Mouse (Mus musculus) limb, embryonic 12.5 days (tissue): ENCODE data around the gene Ubc. TPM values are rescaled to one million over a fixed set of nuclear protein-coding genes. Genes with fewer than 3 reads are reported as not detected.

Source experiments
- ATAC-seq: fragments of 200-750 bp; cut with Nextera tagmentation; 2 replicates; pipeline ENCODE4 v1.8.0; 2017; ENCODE audit warnings: low read depth, moderate TSS enrichment; ENCODE audit not compliant: insufficient number of reproducible peaks, insufficient read depth, low FRiP score, low TSS enrichment
- H3K27ac ChIP-seq: fragments of 300-500 bp; sonication (generic); 2 replicates; pipeline ENCODE4 v1.5.1; 2016; ENCODE audit warnings: mild to moderate bottlenecking, moderate library complexity
- H3K27me3 ChIP-seq: fragments of 300-500 bp; sonication (generic); 2 replicates; pipeline ENCODE4 v1.6.1; 2016; ENCODE audit warnings: mild to moderate bottlenecking, moderate library complexity
- H3K36me3 ChIP-seq: fragments of 300-500 bp; sonication (generic); 2 replicates; pipeline ENCODE4 v1.6.1; 2016; ENCODE audit warnings: mild to moderate bottlenecking, moderate library complexity
- H3K4me1 ChIP-seq: fragments of 300-500 bp; sonication (generic); replicated peaks from 2 replicates; pipeline ENCODE4 v1.6.1; 2016
- H3K4me2 ChIP-seq: fragments of 300-500 bp; sonication (generic); 2 replicates; pipeline ENCODE4 v1.6.1; 2016; ENCODE audit warnings: mild to moderate bottlenecking, moderate library complexity
- H3K4me3 ChIP-seq: fragments of 300-500 bp; sonication (generic); replicated peaks from 2 replicates; pipeline ENCODE4 v1.5.1; 2016; ENCODE audit warnings: mild to moderate bottlenecking
- H3K9ac ChIP-seq: fragments of 300-500 bp; sonication (generic); replicated peaks from 2 replicates; pipeline ENCODE4 v1.6.1; 2016; ENCODE audit warnings: mild to moderate bottlenecking, moderate library complexity
- H3K9me3 ChIP-seq: fragments of 300-500 bp; sonication (generic); 2 replicates; pipeline ENCODE4 v1.6.1; 2016; ENCODE audit warnings: mild to moderate bottlenecking, moderate library complexity
- WGBS: fragments of 180-500 bp; shearing (Covaris S2); methylation state at CpG from one replicate; pipeline ENCODE4 v1.1.7; 2016; 5-methylcytosine and 5-hydroxymethylcytosine counted together
- polyA plus RNA-seq: library from polyadenylated mRNA; unstranded; fragments of >200 nt; fragmentation: Nextera tagmentation; extraction: Ambion mirVana; gene quantifications from 2 replicates; pipeline ENCODE4 v1.2.1, GENCODE M21; 2016

Ubc gene
- polyA plus RNA-seq, 1 experiment from 2014 or later = 1,024 TPM

DNA sequence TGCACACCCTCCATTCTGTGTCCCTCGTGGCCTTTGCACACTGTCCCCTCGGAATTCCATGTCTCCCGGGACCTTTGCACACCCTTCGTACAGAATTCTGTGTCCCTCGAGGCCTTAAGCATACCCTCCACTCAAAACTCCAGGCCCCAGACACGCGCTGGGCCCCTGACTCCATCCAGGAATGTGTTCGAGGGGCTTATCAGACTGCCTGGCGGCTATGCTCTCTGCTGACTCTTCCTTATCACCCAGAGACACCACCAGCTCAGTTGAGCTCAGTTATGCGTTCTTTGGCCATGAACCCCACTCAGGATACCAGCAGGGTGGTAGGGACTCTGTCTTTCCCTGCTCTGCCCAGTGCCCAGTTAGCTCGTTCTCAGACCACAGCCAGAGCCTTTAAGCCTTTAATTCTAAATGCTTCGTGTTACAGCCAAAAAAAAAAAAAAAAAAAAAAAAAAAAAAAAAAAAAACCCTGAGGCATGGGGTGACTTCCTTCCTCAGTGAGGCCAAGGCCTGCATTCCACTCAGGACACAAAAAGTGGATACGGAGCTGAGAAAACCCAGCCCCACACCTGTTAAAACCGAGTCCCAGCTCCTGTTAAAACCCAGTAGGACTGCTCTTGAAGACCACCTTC is 48.4 kb downstream of the Ubc start:
- ATAC-seq = no peak; the same call in 1 of the 2 replicates
- Histone ChIP-seq H3K27ac (no peak overlapping the region), H3K9me3 (no peaks in the 10 kb centered on the region), H3K4me1 (peaks cover 28% of the 10 kb centered on the region), H3K4me2 (peak overlapping the region; percentile 96), H3K9ac (no peak overlapping the region), H3K36me3 (no peaks in the 10 kb centered on the region), H3K4me3 (peak overlapping the region; percentile 76), H3K27me3 (peaks cover 10% of the 10 kb centered on the region)
- 52% methylated on average over 14 of the region's 14 CpGs for WGBS

DNA sequence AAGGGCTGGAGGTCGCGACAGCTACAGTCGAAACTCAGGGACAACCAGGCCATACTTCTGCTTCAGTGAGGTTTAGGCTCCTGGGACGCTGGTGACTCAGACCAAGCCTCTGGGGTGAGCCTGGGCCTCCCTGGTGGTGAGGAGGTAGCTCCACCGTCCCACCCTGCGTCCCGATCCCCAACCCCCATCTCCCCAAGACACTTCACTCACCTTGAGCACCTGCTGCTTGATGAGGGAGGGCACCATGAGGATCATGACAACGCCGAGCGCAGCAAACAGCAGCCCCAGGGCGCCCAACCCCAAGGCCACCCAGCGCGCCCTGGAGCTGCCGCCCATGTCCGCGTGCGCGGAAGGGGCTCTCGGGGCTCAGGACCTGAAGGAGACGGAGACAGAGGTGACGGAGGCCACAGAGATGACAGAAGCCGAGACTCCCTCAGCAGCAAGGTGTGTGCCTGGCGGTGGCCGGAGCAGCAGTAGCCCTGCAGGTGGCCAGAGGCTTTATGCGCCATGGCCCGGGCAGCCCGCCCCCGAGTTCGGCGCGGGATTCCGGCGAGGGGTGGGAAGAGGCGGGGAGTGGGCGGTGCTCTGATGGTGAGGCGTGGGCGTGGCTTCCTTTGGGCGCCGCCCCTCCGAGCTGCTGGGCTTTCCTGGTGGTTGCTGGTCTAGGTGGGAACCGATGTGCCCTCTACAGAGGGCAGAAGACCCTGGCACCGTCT is 49.3 kb downstream of the Ubc start, which contains the start of gene Scarb1:
TSS of gene Scarb1 (minus strand) at position 548 of the 716 bp plus-strand sequence.
- no peak within 1 kb of the TSS for H3K27ac ChIP-seq
- ATAC-seq = peak; percentile 73

DNA sequence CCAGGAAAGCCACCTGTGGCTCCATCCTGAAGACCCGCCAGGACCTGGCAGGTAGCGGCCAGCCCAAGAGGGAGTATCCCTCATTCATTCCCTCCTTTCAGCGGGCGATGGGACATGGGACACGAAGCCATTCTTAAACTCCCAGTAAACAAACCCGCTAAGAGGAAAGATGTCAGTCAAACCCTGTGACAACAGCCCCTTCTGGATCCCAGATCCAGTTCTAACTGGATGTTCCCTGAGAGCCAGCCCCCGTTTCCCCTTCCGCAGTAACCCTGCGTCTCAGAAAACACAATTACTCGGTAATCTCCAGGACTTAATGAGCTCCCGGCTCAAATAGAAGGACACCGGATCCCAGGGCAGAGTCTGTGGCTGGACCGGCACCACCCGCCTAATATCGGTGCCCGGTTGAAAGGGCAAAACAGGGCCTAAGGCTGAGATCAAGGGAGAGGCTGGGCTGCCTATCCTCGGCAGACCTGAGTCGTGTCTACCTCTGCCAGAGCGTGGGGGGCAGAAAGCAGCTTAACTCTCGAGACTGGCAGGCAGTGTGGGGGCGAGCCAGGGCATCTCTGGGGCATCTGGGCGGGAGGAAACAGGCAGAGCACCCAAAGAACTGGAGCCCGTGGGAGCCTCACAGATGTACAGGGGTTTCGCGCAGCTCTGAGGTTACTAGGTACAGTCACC is 50.0 kb downstream of the Ubc start:
- Histone ChIP-seq H3K4me3 (peak overlapping the region; percentile 76), H3K27ac (no peak overlapping the region), H3K36me3 (no peaks in the 10 kb centered on the region), H3K9ac (peak overlapping the region; percentile 76), H3K27me3 (peaks cover 10% of the 10 kb centered on the region), H3K4me2 (peak overlapping the region; percentile 96), H3K9me3 (no peaks in the 10 kb centered on the region), H3K4me1 (peaks cover 28% of the 10 kb centered on the region)
- 0 out of 2 replicates have a peak, but pooled peaks have one; percentile 6 for ATAC-seq
- WGBS = 3% methylated on average over 25 of the region's 25 CpGs

More for the DNA sequence above, 49.3 kb downstream of the Ubc start, which contains the start of gene Scarb1:
- no peaks in the 10 kb centered on the region for H3K9me3 ChIP-seq
- no peaks in the 10 kb centered on the region for H3K36me3 ChIP-seq
- peaks cover 28% of the 10 kb centered on the region for H3K4me1 ChIP-seq
- peak within 1 kb of the TSS; percentile 76 for H3K4me3 ChIP-seq
- peaks cover 10% of the 10 kb centered on the region for H3K27me3 ChIP-seq
- peak within 1 kb of the TSS; percentile 96 for H3K4me2 ChIP-seq
- H3K9ac ChIP-seq = peak within 1 kb of the TSS; percentile 76
- WGBS = under 1% methylated on average over 42 of the region's 42 CpGs

DNA sequence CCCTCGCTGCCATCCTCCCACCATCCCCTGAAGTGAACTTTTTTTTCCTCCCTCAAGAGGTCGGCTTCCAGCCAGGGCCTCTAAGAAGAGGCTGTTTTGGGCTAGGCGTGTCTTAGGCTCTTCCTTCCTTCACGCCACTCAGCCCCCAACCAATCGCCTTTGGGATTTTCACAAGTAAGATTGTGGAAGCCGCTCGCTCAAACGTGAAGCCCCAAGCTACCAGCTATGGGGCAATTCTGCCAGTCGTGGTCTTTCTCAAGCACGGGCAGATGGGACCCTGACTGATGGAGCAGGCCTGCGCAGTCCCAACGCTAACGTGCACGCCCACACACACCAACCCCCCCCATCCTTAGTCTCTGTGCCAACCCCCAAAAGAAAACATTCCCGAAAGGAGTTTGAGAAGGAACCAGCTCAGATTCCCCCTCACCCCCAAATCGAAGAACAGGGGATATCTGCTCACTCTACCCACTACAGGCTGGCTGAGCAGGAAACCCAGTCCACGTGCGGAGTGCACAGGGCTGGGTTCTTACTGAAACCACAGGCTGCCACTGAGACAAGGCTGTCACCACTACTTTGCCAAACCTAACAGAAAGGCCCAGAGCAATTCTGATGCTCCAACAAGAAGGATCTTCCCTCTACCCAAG is 50.8 kb downstream of the Ubc start:
- peak overlapping the region; percentile 96 for H3K4me2 ChIP-seq
- no peak overlapping the region for H3K27ac ChIP-seq
- H3K27me3 ChIP-seq = peaks cover 10% of the 10 kb centered on the region
- H3K36me3 ChIP-seq = no peaks in the 10 kb centered on the region
- H3K4me3 ChIP-seq = peak overlapping the region; percentile 76
- ATAC-seq = no peak
- 8% methylated on average over 18 of the region's 18 CpGs for WGBS
- peak overlapping the region; percentile 76 for H3K9ac ChIP-seq
- H3K4me1 ChIP-seq = peaks cover 28% of the 10 kb centered on the region
- H3K9me3 ChIP-seq = no peaks in the 10 kb centered on the region

DNA sequence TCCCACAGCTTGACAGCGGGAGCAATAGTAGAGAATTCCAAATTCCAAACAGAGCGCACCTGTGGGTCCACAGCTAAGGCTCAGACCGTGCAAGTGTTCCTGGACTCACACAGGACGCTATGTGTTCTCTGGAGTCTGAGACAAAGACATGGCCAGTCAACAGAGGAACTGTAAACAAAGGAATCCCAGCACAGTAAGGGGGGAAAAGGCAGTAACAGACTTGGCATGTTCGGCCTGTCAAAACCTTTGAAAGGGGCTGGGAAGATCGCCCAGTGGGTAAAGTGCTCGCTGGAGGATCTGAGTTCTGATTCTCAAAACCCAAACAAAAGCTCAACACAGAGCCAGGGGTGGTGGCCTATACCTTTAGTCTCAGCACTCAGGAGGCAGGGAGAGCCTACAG is 52.5 kb downstream of the Ubc start:
- H3K9me3 ChIP-seq = no peaks in the 10 kb centered on the region
- H3K4me1 ChIP-seq = peaks cover 28% of the 10 kb centered on the region
- H3K27ac ChIP-seq = no peak overlapping the region
- no peak overlapping the region for H3K4me3 ChIP-seq
- no peak overlapping the region for H3K9ac ChIP-seq
- H3K36me3 ChIP-seq = no peaks in the 10 kb centered on the region
- peaks cover 10% of the 10 kb centered on the region for H3K27me3 ChIP-seq
- 84% methylated on average over 7 of the region's 7 CpGs for WGBS
- no peak overlapping the region for H3K4me2 ChIP-seq
- no peak for ATAC-seq

DNA sequence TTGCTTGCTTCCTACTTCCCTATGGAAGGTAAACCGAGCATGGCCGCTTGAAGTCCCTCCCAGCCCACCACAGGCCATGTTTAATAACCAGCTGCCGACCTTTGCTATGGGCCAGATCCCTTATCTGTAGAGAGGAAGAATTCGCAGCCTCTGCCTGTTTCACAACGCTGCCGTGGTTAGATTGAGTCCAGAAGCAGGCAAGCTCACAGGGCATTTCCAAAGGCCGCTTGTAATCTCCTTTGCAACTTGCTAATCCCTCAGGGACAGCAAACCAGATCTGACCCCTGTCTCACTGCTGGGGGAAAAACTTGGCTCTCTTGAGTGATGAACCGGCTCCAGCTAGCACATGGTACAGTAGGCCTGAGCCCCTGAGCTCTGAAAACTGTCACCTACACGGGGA is 53.0 kb downstream of the Ubc start:
- Histone ChIP-seq H3K9ac (no peak overlapping the region), H3K27ac (no peak overlapping the region), H3K27me3 (peaks cover 10% of the 10 kb centered on the region), H3K4me2 (no peak overlapping the region), H3K4me3 (no peak overlapping the region), H3K9me3 (no peaks in the 10 kb centered on the region), H3K4me1 (peaks cover 29% of the 10 kb centered on the region), H3K36me3 (no peaks in the 10 kb centered on the region)
- 56% methylated on average over 9 of the region's 9 CpGs for WGBS
- no peak for ATAC-seq

Other genes starting within 250 kb of the Ubc start
- 27.2 and 29.4 TPM in 2 replicates for gene Ncor2, start 211.0 kb downstream of the Ubc start, polyA plus RNA-seq
- gene Scarb1, start 49.1 kb downstream of the Ubc start, polyA plus RNA-seq = 36.0 and 36.5 TPM in 2 replicates
- gene Gm10382, start 880 bp downstream of the Ubc start, polyA plus RNA-seq = 0.39 and 0.46 TPM in 2 replicates
- 16.1 and 16.5 TPM in 2 replicates for gene Dhx37, start 43.9 kb upstream of the Ubc start, polyA plus RNA-seq
- 40.3 and 40.7 TPM in 2 replicates for gene Bri3bp, start 51.4 kb upstream of the Ubc start, polyA plus RNA-seq
- gene Aacs, start 85.6 kb upstream of the Ubc start, polyA plus RNA-seq = 35.7 and 40.1 TPM in 2 replicates
- 0.13 and 0.19 TPM in 2 replicates for gene Tmem132b, start 141.6 kb upstream of the Ubc start, polyA plus RNA-seq